Mouse (Mus musculus): ENCODE measurements around the gene Sox4.

The Sox4 gene

GRCm38 (mm10) chr13:28947740-28948441 is 5.6 kb downstream of the Sox4 start:
- no peak for DNase-seq (ENCODE audit: low spot score in 2 of 2)

GRCm38 (mm10) chr13:28946565-28947135 is 6.9 kb downstream of the Sox4 start:
- DNase-seq (ENCODE audit: low spot score in 2 of 2) = no peak

GRCm38 (mm10) chr13:28945681-28946080 is 7.8 kb downstream of the Sox4 start:
- DNase-seq (ENCODE audit: low spot score in 2 of 2) = no peak

GRCm38 (mm10) chr13:28942926-28943325 is 10.6 kb downstream of the Sox4 start:
- no peak for DNase-seq (ENCODE audit: low spot score in 2 of 2)

GRCm38 (mm10) chr13:28941983-28942630 is 11.4 kb downstream of the Sox4 start:
- DNase-seq (ENCODE audit: low spot score in 2 of 2) = no peak

GRCm38 (mm10) chr13:28933375-28933774 is 20.1 kb downstream of the Sox4 start:
- DNase-seq (ENCODE audit: low spot score in 2 of 2) = no peak

- no peak for DNase-seq (ENCODE audit: low spot score in 2 of 2)
Measured at GRCm38 (mm10) chr13:28931776-28932175, 21.7 kb downstream of the Sox4 start.

GRCm38 (mm10) chr13:28931266-28931665 is 22.2 kb downstream of the Sox4 start:
- no peak for DNase-seq (ENCODE audit: low spot score in 2 of 2)

GRCm38 (mm10) chr13:28930364-28930763 is 23.1 kb downstream of the Sox4 start:
- DNase-seq (ENCODE audit: low spot score in 2 of 2) = no peak

- no peak for DNase-seq (ENCODE audit: low spot score in 2 of 2)
Measured at GRCm38 (mm10) chr13:28929936-28930335, 23.6 kb downstream of the Sox4 start.

- no peak for DNase-seq (ENCODE audit: low spot score in 2 of 2)
Measured at GRCm38 (mm10) chr13:28923136-28923535, 30.4 kb downstream of the Sox4 start.

- DNase-seq (ENCODE audit: low spot score in 2 of 2) = no peak
Measured at GRCm38 (mm10) chr13:28917379-28918250, 35.9 kb downstream of the Sox4 start.

- no peak for DNase-seq (ENCODE audit: low spot score in 2 of 2)
Measured at GRCm38 (mm10) chr13:28913656-28914055, 39.9 kb downstream of the Sox4 start.

GRCm38 (mm10) chr13:28906981-28907380 is 46.5 kb downstream of the Sox4 start:
- DNase-seq (ENCODE audit: low spot score in 2 of 2) = no peak
